Mouse (Mus musculus): ENCODE measurements around the gene Oosp1. TPM values are rescaled to one million over a fixed set of nuclear protein-coding genes. Genes with fewer than 3 reads are reported as not detected.

Gene Oosp1
- polyA plus RNA-seq, 1 experiment from 2014 or later = not detected

Other genes with a start within 250 kb of the Oosp1 start
- gene Ms4a4b, start 247.6 kb downstream of the Oosp1 start, polyA plus RNA-seq (2014; fragmentation: Nextera tagmentation; extraction: Ambion mirVana) = 0.35 and 0.77 TPM in 2 replicates
- gene Ms4a6c, start 221.8 kb downstream of the Oosp1 start, polyA plus RNA-seq (2014; fragmentation: Nextera tagmentation; extraction: Ambion mirVana) = 8.2 and 9.2 TPM in 2 replicates
- not detected in 2 replicates for gene Gm8369, start 205.2 kb downstream of the Oosp1 start, polyA plus RNA-seq (2014; fragmentation: Nextera tagmentation; extraction: Ambion mirVana)
- gene Ms4a6b, start 174.6 kb downstream of the Oosp1 start, polyA plus RNA-seq (2014; fragmentation: Nextera tagmentation; extraction: Ambion mirVana) = 5.6 and 9.7 TPM in 2 replicates
- gene Ms4a4d, start 154.3 kb downstream of the Oosp1 start, polyA plus RNA-seq (2014; fragmentation: Nextera tagmentation; extraction: Ambion mirVana) = 2.1 and 3.0 TPM in 2 replicates
- gene Ms4a6d, start 86.3 kb downstream of the Oosp1 start, polyA plus RNA-seq (2014; fragmentation: Nextera tagmentation; extraction: Ambion mirVana) = 4.3 and 7.1 TPM in 2 replicates
- 0.41 TPM in 1 of 2 replicates, not detected in the other for gene Ms4a2, start 67.4 kb downstream of the Oosp1 start, polyA plus RNA-seq (2014; fragmentation: Nextera tagmentation; extraction: Ambion mirVana)
- gene Ms4a3, start 50.3 kb downstream of the Oosp1 start, polyA plus RNA-seq (2014; fragmentation: Nextera tagmentation; extraction: Ambion mirVana) = 0.43 TPM in 1 of 2 replicates, not detected in the other
- gene Oosp2, start 30.6 kb downstream of the Oosp1 start, polyA plus RNA-seq (2014; fragmentation: Nextera tagmentation; extraction: Ambion mirVana) = not detected in 2 replicates
- not detected in 2 replicates for gene Oosp3, start 5.9 kb upstream of the Oosp1 start, polyA plus RNA-seq (2014; fragmentation: Nextera tagmentation; extraction: Ambion mirVana)
- 0.58 and 1.3 TPM in 2 replicates for gene Gif, start 56.4 kb upstream of the Oosp1 start, polyA plus RNA-seq (2014; fragmentation: Nextera tagmentation; extraction: Ambion mirVana)
- gene Mrpl16, start 79.2 kb upstream of the Oosp1 start, polyA plus RNA-seq (2014; fragmentation: Nextera tagmentation; extraction: Ambion mirVana) = 51.1 and 59.7 TPM in 2 replicates
- 22.8 and 23.2 TPM in 2 replicates for gene Stx3, start 128.3 kb upstream of the Oosp1 start, polyA plus RNA-seq (2014; fragmentation: Nextera tagmentation; extraction: Ambion mirVana)
- gene Olfr1417, start 148.1 kb upstream of the Oosp1 start, polyA plus RNA-seq (2014; fragmentation: Nextera tagmentation; extraction: Ambion mirVana) = 0.27 TPM in 1 of 2 replicates, not detected in the other
- gene Olfr1418, start 169.9 kb upstream of the Oosp1 start, polyA plus RNA-seq (2014; fragmentation: Nextera tagmentation; extraction: Ambion mirVana) = not detected in 2 replicates
- gene Olfr1419, start 184.0 kb upstream of the Oosp1 start, polyA plus RNA-seq (2014; fragmentation: Nextera tagmentation; extraction: Ambion mirVana) = not detected in 2 replicates
- gene Olfr1420, start 195.4 kb upstream of the Oosp1 start, polyA plus RNA-seq (2014; fragmentation: Nextera tagmentation; extraction: Ambion mirVana) = 0.27 TPM in 1 of 2 replicates, not detected in the other
- 20.7 and 24.3 TPM in 2 replicates for gene Patl1, start 221.2 kb upstream of the Oosp1 start, polyA plus RNA-seq (2014; fragmentation: Nextera tagmentation; extraction: Ambion mirVana)